Mouse (Mus musculus): ENCODE results near the gene Slc15a5. TPM values are rescaled to one million over a fixed set of nuclear protein-coding genes. Genes with fewer than 3 reads are reported as not detected.
A peak's percentile ranks its signal among the peaks of the same experiment; 100 is the strongest.

Slc15a5 gene
- total RNA-seq, 2 experiments from 2014 or later = 0.79 TPM; not detected in 1

GRCm38 (mm10) chr6:138069921-138070320, 9.8 kb downstream of the Slc15a5 start:
- peak in 1 of 2 experiments; percentile 10 for DNase-seq (ENCODE audit: low spot score in 2 of 2)

- DNase-seq (ENCODE audit: low spot score in 2 of 2) = no peak
These were observed 24.1 kb downstream of the Slc15a5 start for GRCm38 (mm10) chr6:138055572-138055971.

GRCm38 (mm10) chr6:138054956-138055355, 24.8 kb downstream of the Slc15a5 start:
- no peak for DNase-seq (ENCODE audit: low spot score in 2 of 2)

GRCm38 (mm10) chr6:138054166-138054565, 25.6 kb downstream of the Slc15a5 start:
- DNase-seq (ENCODE audit: low spot score in 2 of 2) = no peak

- DNase-seq (ENCODE audit: low spot score in 2 of 2) = no peak
These were observed 26.0 kb downstream of the Slc15a5 start for GRCm38 (mm10) chr6:138053686-138054085.

GRCm38 (mm10) chr6:138045364-138045763, 34.4 kb downstream of the Slc15a5 start:
- DNase-seq (ENCODE audit: low spot score in 2 of 2) = no peak

- DNase-seq (ENCODE audit: low spot score in 2 of 2) = no peak
These were observed 36.8 kb downstream of the Slc15a5 start for GRCm38 (mm10) chr6:138042891-138043290.

- DNase-seq (ENCODE audit: low spot score in 2 of 2) = no peak
These were observed 37.9 kb downstream of the Slc15a5 start for GRCm38 (mm10) chr6:138041865-138042264.

- DNase-seq (ENCODE audit: low spot score in 2 of 2) = no peak
These were observed 42.1 kb downstream of the Slc15a5 start for GRCm38 (mm10) chr6:138037587-138037986.

GRCm38 (mm10) chr6:138036891-138037290, 42.8 kb downstream of the Slc15a5 start:
- DNase-seq (ENCODE audit: low spot score in 2 of 2) = no peak

GRCm38 (mm10) chr6:138016898-138017297, 62.8 kb downstream of the Slc15a5 start:
- DNase-seq (ENCODE audit: low spot score in 2 of 2) = no peak

GRCm38 (mm10) chr6:138014976-138015674, 64.6 kb downstream of the Slc15a5 start:
- no peak for DNase-seq (ENCODE audit: low spot score in 2 of 2)

GRCm38 (mm10) chr6:138011955-138012354, 67.8 kb downstream of the Slc15a5 start:
- no peak for DNase-seq (ENCODE audit: low spot score in 2 of 2)

GRCm38 (mm10) chr6:138007705-138008104, 72.0 kb downstream of the Slc15a5 start:
- DNase-seq (ENCODE audit: low spot score in 2 of 2) = no peak

GRCm38 (mm10) chr6:138006525-138007251, 73.0 kb downstream of the Slc15a5 start:
- DNase-seq (ENCODE audit: low spot score in 2 of 2) = no peak

GRCm38 (mm10) chr6:137989853-137990252, 89.9 kb downstream of the Slc15a5 start:
- DNase-seq (ENCODE audit: low spot score in 2 of 2) = no peak

GRCm38 (mm10) chr6:137985169-137985568, 94.5 kb downstream of the Slc15a5 start:
- no peak for DNase-seq (ENCODE audit: low spot score in 2 of 2)

GRCm38 (mm10) chr6:137982195-137982737, 97.5 kb downstream of the Slc15a5 start:
- DNase-seq (ENCODE audit: low spot score in 2 of 2) = peak in 1 of 2 experiments; percentile 8

GRCm38 (mm10) chr6:137980905-137981696, 98.6 kb downstream of the Slc15a5 start:
- peak; percentile 21 to 37 for DNase-seq (ENCODE audit: low spot score in 2 of 2)

- no peak for DNase-seq (ENCODE audit: low spot score in 2 of 2)
These were observed 99.3 kb downstream of the Slc15a5 start for GRCm38 (mm10) chr6:137980413-137980812.

GRCm38 (mm10) chr6:137979802-137980201, 99.9 kb downstream of the Slc15a5 start:
- DNase-seq (ENCODE audit: low spot score in 2 of 2) = peak; percentile 48 to 79
